Mouse (Mus musculus): ENCODE measurements around the gene Ankrd16. TPM values are rescaled to one million over a fixed set of nuclear protein-coding genes. Genes with fewer than 3 reads are reported as not detected.

Gene Ankrd16
- 72.3 and 107 TPM in 2 replicates for total RNA-seq (2023)

DNA sequence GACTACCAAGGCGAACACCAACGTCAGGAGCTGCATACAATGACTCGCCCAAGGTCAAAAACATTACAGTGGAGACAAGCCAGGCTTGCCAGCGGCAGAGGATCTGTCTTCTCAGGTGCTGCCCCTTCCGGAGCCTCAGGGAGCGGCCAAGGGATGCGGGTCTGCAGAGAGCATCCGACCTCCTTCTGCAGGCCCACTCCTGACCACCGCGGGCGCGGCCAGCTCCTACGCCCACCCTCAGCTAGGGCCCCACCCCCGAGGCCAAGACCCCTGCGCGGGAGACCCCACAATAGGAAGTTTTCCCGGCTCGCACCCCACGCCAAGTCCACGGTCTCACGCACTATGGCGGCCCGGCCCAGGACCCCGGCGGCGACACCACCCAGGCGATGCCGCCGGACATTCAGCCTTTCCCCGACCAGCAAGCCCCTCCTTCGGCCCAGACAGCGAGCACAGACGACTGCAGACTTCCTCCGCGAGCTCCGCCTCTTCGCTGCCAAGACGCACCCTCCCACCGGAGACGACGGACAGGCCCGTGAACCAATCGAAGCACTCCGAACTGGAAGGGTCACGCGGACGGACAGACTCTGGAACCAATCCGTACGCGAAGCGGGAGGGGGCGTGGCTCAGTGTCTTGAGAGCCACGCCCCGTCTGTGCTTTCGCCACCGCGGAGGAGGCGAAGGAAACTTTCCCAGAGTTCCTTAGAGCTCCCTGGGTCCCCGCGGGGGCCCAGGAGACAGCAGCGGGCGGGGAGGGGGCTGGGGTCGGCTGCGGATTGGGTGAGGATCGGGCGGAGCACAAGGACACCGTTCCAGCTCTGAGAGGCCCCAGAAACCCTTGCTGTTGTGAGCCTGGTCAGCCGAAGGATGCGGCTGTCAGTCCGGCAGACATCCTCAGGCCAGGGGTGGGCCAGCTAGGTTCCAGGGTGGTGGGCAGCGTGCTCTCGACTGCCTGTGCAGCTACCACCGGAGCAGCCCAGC, at the start of gene Ankrd16, which contains the start of gene Fbh1:
Gene Ankrd16, plus strand, starts transcription at position 786 of the 978 bp plus-strand sequence.
Gene Fbh1, minus strand, starts transcription at position 492 of the 978 bp plus-strand sequence.

Other genes starting within 250 kb of the Ankrd16 start
- gene Pfkfb3, start 223.8 kb upstream of the Ankrd16 start, total RNA-seq (2023) = 61.2 and 85.4 TPM in 2 replicates
- gene Rbm17, start 173.7 kb upstream of the Ankrd16 start, total RNA-seq (2023) = 74.6 and 77.6 TPM in 2 replicates
- gene Gm17490, start 151.6 kb upstream of the Ankrd16 start, total RNA-seq (2023) = not detected in 2 replicates
- 0.22 and 0.91 TPM in 2 replicates for gene Il2ra, start 135.1 kb upstream of the Ankrd16 start, total RNA-seq (2023)
- 9.2 and 9.3 TPM in 2 replicates for gene Il15ra, start 72.6 kb upstream of the Ankrd16 start, total RNA-seq (2023)
- gene Fbh1, start 294 bp upstream of the Ankrd16 start, total RNA-seq (2023) = 53.0 and 60.3 TPM in 2 replicates

All from neutrophil, adult 65 days (primary cell).